Mouse (Mus musculus) cerebellum, postnatal 25 days (tissue): ENCODE results near the gene Lmf1.

Experiments used
- DNase-seq, 2 experiments: peaks; one replicate each; pipeline ENCODE4 v3.0.0; 2021; ENCODE audit warnings: mixed read lengths in 2 of 2

Gene Lmf1

DNA sequence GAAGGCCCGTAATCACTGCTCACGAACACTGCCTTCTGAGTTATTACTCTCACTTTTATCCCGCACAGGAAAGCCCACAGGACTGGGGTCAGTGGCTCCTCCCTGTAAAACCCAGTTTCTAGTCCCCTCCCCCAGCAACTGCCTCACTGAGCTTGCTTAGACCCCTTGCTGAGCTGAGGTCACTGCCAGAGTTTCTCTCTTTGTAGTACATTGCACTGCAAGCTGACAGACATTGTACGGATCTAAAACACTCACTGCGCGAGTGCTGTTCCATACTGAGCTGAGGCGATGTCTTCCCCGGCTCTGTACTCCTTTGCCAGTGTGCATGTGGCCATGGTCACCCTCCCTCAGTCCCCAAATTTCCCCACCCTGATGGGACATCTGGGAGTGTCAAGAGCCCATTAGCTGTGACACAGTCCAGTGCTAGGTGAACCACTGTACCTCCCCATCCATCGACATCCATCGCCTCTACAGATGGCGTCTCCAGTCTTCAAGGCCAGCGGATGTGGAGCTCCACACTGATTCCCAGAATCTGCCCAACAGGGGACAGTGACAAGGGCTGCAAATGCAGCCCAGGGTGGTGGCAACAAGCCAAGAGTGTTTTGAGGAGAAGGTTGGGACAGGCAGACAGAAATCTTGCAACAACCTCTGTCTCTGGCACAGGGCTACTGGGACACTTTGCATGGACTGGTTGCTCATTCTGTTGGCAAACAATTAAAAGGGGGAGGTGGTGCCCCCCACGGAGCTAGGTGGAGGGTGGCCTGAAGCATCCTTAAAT is 64.8 kb downstream of the Lmf1 start:
- DNase-seq, result no peak

DNA sequence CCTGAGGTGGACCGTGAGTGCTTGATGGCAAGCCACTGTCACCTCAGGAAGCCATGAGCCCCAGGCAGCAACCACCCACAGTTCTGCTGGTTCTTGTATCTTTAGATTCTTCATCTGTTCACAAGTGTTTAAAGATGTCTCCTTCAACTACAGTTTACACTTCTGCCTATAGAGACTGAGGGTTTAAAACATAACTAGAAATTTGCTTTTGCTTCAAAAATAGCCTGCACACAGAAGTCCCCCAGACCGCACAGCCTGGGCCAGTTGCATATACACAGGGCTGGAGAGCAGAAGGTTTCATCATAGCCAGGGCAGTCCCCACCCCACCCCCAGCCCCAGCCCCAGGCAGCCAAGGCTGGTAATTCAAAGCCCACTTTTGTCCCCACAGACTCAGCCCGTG is 65.9 kb downstream of the Lmf1 start:
- no peak for DNase-seq

DNA sequence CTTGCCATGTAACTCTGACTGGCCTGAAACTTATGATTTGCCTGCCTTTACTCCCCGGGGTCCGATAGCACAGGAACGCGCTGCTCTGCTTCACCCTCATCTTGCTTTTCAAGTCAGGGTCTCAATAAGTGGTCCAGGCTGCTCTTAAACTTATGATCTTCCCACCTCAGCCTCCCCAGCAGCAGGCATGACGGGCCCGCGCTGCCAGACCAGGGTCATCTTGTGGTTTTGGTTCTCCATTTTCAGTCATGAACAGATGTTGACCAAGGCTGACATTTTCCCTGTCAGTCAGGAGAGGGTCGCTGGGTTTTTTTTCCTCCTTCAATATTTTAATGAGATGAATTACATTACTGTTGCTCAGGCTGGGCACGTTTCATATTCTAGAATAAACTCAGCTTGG is 66.8 kb downstream of the Lmf1 start:
- DNase-seq, result no peak

DNA sequence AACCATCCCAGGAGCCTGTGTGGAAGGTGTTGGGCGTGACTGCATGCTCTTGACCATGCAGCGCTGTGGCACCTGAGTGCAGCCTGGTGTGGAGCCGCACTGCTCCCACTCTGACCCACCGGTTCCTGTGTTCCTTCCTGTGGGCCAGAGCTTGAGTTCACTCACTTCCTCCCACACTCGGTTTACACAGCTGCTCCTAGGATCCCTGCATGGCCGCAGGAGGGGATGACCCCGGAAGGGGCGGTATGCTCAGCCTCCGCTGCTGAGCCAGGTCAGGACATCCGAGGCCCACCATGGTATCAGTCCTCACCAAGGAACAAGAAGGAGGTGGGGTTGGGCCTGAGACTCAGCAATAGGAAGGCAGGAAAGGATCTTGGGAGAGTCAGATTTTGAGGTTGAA is 69.0 kb downstream of the Lmf1 start:
- no peak for DNase-seq

DNA sequence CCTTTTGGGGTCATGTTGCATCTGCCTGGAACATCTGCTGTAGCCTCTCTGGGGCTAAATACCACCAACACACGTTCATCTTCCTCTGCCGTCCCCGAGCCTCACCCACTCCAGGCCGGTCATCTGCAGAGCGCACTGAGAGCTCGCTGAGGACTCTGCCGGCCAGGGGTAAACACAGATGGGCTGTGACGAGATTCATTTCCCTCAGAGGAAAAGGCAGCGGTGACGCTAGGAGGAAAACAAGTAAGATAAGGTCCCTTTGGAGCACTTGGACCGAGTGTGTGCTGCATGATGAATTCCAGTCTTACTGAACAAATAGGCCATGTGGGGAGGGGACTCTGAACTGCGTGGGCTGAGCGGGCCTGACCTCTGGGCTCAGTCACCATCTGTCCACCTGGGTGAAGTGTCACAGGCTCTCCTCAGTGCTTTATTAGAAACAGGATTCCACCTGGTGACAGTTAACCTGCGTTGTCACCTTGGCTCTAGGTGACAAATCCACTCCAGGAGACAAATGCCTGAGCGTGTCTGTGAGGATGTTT is 69.9 kb downstream of the Lmf1 start:
- DNase-seq, result no peak

DNA sequence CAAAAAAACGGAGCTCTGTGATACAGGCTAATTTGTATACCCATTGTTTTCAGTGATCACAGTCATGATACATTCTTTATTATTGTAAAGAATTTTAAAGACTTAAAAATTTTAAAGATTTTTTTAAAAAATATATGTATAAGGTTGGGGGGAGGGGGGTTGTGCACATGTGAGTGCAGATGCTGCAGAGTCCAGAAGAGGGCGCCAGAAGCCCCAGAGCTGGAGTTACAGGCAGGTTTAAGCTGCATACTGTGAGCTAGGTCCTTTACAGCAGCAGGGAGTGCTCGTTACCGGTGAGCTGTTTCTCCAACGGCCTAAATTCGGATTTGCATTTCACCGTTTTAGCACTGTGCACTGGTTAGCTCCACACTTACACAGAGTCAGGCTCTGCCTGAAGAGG is 71.8 kb downstream of the Lmf1 start:
- DNase-seq, result no peak

DNA sequence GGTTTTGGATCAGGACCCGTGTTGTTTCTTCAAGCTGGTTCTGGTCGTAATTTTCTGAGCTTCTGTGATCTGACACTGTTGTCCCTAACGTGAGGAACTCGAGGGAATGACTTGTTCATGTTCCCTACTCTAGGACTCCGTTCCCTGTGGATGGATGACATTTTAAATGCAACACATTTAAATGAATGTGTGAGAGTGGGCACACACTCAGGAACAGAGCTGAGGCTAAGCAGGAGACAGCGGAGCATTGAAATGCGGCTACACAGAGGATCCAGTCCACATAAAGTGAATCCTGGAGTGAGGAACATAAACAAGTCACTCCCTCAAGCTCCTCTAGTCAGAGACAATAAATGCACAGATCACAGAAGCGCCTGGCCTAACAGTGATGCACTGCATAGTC is 73.4 kb downstream of the Lmf1 start:
- DNase-seq, result no peak

DNA sequence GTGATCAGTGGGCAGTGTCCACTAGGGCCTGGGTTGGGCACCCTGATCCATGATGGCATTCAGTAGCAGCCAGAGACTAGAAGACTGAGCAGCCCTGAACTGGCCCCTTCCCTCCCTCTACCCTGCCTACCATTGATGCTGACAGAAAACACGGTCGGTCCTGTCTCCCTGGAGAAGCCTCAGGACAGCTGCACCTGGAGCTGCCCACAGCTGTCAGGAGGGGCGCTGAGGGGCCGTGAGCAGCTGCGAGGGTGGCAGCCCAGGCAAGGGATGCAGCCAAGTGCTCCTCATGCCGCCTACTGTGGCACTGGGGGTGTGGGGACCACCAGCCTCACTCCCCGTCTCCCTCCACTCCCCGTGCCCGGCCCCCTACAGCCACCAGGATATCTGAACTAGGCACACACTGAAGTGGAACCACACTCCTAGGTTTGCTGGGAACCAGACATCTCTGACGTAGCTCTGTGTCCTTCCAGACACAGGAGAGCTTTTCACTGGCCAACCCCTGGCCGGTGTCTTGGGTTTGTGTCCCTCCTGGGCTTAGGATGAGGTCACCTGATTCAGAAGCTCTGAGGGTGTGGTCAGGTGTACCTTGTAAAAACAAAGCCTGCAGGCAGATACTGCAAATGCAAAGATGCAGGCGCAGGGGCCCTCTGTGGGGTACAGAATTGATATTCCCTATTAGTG is 77.4 kb downstream of the Lmf1 start:
- DNase-seq, result no peak

DNA sequence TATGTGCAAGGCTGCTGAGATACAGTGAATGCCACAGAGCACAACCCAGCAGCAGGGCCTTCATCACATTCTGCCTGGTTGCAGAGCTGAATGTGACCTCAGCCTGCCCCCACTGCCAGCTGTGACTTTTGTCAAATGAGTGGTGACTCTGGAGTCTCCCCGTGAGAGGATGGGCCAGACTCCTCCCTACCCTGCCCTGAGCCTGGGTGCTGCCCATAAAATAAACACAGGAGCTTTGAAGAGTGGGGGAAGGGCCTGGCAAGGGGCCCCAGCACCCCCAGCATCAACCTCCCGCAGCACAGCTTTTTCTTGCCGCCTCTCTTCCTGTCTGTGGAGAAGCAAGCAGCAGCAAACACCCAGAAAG is 77.9 kb downstream of the Lmf1 start:
- no peak for DNase-seq

DNA sequence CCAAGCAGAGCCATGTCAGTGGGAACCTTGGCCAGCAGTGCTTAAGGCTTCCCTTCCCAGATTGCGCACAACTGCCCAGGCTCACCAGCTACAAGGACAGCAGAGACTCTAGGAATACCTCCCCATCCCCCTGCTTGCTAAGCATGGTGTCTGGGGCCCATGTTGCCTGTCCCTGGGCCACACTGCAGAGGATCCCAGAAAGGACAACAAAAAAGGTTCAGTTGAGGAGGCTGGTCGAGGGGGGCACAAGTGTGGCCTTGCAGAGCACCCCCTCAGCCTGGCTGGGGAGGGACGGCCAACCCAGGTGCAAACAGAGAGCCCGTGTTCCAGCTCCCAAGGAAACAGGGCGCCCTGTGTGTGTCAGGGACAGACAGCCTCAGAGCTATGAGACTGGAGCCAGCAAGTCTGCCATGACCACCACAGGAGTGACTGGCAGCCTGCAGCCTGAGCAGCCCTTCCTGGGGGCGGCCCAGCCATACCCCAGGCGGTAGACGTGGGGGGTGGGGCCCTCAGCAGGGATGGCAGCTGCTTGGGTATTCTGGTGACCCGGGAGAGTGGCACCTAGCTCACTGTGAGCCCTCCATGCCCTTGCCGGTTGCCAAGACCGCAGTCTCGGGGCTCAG is 84.4 kb downstream of the Lmf1 start:
- no peak for DNase-seq

DNA sequence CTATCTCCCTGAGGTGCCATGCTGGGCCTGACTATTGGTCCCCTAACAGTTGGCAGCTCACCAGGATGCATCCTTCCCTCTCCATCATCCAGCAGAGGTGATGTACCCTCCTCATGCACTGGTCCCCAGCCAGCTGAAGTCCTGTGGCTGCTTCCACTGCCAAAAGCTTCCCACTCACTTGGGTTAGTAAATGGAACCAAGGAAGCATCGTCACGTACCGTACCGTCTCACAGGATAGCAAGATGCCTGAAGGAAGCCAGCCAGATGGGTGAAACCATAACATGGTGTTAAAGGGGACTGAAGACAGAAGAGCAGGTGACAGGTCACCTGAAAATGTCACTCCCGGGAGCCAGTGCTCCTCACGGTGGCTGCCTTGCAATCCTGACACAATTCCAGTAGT is 86.6 kb downstream of the Lmf1 start:
- DNase-seq, result peak in 1 of 2 experiments; percentile 24

DNA sequence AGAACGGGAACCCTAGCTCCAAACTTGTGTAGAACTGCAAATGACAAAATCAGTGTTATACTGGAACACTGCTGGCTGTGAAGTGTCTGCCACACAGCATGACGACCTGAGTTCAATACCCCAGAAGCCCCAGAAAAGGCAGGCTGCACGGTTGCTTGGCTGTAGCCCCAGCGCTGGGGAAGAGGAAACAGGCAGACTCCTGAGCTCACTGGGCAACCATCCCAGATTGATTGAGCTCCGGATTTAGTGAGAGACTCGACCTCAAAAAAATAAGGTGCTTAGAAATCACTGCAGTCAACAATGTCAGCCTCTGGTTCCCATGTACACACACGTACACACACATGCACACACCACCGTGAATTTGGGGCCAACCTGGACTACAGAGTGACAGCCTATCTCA is 87.0 kb downstream of the Lmf1 start:
- DNase-seq, result peak in 1 of 2 experiments; percentile 32

DNA sequence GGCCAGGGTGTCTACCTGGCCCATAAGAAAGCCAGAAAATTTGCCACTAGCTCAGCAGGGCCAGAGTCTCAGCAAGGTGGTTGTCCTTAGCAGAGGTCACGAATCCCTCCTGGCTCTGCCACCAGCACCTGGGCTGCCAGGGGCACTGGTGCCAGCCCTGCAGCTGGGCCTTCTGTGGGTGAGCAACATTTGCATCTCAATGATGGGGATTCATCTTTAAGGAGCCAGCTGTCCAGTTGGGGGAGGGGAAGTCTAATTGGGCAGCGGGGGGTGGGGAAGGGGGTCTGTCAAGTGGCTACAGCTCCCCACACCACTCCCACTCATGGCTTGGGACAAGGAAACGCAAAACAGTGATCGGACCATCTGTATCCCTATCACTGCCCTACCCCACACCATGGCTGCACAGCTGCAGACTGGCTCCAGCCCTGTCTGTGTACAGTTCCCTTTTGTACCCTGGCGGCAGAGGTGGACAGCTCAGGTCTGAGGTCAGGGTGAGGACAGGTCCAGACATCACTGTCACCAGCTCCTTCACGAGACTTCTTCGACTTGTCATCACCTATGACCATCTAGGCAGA is 89.7 kb downstream of the Lmf1 start:
- DNase-seq, result no peak

DNA sequence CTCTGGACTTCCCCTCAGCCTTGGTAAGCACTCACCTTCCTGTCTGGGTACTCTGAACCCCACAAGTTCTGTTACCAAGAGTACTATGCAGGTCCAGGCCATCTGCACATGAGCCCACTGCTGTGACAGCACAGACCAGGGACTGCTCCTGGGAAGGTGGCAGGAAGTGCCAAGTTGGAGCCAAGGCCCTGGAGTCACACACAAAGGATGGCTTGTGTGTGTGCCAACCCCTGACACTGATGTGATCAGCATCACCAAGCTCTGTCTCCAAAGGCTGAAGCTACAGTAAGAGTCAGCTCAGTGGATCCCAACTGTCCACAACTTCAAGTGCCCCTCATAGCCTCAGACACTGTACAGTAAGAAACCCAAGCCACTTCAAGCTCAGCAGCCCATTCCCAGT is 94.1 kb downstream of the Lmf1 start:
- DNase-seq, result no peak

DNA sequence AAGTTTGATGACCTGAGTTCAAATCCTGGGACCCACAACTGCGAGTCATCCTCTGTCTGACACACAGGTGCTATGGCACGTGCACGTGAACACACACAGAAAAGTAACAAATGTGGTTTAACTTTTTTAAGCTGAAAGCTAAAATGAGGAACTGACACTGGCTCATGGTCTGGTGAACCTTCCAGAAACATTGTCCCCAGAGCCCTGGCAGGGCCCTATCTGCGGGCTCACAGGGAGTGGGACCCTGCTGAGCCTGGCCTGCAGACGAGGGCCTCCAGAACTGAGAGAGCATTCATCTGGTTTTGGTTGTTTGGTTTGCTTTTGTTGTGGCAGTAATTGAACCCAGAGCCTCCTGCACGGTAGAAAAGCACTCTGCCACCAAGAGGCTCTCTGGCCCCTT is 99.1 kb downstream of the Lmf1 start:
- DNase-seq, result no peak

DNA sequence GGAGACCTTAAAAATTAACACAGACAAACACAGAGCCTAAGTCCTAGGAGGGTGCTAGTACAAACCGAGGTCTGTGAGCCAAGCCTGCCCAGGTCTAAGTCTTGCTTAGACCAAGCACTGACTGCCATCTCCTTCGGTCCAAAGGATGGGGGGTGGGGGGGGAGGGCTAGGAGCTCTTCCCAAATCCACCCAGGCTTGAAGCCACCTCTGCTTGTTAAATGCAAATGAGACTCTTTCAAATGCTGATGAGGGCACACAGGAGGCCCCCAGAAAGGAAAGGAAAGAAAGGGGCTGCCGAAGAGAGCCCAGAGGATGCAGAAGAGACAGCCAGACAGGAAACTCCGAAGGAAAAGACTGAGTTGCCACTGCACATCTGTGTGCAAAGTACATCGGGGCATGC is 100.9 kb downstream of the Lmf1 start:
- no peak for DNase-seq

DNA sequence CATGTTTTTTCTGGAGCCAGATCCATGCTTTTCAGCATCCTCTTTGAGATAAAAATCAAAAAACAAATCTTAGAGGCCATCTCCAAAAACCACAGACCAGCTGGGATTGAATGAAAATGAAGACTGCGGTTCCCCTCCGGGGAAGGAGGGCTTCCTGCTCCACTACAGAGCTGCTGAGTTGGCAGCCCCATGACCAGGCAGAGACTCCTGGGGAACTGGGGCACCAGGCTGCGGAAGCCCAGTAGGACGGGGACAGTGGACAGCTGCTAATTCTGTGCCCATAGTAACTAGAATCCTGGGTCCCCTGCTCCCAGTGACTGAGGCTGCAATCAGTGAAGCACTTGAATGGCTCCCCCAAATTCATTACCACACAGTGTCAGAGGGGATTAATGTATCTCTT is 102.8 kb downstream of the Lmf1 start:
- DNase-seq, result no peak

DNA sequence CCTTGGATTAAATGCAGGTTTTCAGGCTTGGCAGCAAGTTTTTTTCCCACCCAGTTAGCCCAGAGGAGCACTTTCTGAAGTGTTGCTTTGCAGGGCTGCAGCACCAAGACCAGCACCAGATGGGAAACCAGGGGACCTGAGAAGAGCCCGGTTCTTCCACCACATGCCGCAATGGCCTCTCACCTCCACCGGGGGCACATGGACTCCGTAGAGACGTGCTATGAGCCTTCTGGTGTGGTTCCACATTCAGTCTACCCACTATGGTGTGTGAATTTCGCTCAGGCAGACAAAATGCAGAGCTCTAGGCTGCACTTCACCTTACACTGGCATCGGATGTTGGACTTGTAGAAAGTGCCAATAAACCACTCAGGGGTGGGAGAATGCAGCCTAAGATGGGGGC is 107.4 kb downstream of the Lmf1 start:
- DNase-seq, result no peak

DNA sequence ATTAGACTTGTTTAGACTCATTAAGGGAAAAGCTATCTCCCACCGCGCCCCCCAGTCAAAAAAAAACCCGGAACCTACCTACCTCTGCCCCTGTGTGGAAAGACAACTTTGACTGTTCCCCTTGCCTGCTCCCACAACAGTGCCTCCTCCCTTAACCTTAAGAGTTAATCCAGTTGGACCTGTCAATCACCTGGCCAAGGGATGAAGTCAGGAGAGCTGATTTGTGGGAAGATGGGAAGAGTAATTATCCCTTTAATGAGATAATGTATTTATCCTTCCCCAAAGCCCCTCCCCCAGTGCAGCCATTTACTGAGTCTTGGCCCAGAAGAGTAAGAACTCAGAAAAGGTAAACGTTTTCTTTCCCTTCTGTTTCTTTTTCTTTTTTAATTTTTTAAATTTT is 110.0 kb downstream of the Lmf1 start:
- no peak for DNase-seq

DNA sequence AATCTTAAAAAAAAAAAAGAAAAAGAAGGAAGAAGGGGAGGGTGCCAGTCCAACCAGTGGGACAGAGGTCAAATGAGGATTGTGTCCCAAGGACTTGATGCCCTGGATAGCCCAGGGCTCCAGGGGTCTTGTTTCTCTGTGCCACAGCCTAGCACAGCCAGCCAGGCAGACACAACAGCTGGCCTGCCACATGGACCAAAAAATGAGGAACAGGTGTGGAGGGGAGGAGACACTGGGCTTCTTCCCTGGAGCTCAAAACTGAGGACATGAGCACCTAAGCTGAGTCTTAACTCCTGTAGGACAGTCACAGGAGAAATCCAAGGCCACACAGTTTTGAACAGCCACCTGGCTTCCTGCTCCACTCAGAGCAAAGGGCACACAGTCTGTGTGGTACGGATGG is 117.4 kb downstream of the Lmf1 start:
- DNase-seq, result no peak

DNA sequence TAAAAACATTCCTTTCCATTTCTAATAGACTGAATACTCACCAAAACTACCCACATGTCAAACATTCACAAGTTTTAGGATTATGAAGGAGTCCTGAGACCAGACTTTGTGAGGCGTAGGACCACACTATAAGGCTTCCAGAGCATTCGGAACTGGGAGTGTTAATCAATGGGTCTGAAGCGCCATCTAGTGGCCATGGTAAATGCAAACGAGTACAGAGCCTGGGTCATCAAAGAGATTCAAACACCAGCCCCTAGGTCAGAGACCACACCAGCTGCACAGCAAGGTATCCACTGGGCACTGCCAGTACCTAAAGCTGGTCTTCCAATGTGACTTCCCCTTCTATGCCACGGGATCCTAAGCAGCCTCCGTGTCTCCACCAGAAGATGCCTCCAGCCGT is 119.6 kb downstream of the Lmf1 start:
- peak; percentile 68 to 85 for DNase-seq

DNA sequence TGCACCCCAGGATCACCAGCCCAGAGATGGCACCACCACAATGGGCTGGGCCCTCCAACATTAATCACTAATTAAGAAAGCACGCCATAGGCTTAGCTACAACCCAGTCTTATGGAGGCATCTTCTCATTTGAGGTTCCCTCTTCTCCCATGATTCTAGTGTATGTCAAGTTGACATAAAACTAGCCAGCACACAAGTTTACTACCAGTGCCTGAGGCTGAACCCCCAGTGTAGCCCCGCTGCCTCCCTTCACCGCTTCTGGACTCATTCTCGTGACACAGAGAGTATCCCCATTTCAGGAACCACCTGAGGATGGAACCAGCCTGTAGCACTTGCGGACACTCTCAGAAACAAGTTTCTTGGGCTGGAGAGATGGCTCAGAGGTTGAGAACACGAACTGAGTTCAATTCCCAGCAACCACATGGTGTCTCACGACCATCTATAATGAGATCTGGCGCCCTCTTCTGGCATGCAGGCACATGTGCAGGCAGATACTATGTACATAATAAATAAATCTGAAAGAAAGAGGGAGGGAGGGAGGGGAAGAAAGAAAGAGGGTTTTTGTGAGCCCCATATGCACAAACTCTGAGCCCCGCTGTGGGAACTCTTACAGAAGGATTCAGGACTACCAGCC is 122.1 kb downstream of the Lmf1 start:
- DNase-seq, result no peak

DNA sequence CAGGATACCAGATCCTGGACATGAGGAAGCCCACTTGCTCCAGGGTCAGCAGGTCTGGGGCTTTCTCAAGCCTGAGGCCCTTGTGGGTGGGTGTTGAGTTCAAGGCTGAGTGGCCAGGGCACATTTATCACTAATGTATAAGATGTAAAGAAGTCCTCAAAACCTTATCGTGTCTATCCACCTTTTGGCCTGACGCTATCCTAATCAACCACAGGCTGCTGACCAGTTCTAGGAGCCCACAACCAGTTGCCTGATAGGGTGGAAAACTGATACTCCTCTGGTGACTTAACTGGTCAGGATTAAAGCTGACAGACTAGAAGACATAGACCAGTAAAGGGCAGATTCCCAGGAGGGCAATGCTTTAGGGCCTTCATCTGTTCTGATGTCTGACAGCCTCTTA is 131.1 kb downstream of the Lmf1 start:
- no peak for DNase-seq
